Mouse (Mus musculus) large intestine, adult 2 months (tissue): Measurements from ENCODE around the gene Slc25a21. TPM values are rescaled to one million over a fixed set of nuclear protein-coding genes. Genes with fewer than 3 reads are reported as not detected.

ENCODE experiments used
- DNase-seq: peaks from one replicate; pipeline ENCODE4 v3.0.0-alpha.2; 2012; ENCODE audit warnings: low read depth, low spot score
- WGBS: fragments of 180-500 bp; shearing (Covaris S2); methylation state at CpG from one replicate; pipeline ENCODE4 v1.1.7; 2018; 5-methylcytosine and 5-hydroxymethylcytosine counted together
- polyA plus RNA-seq: library from polyadenylated mRNA; depleted of rRNA; stranded (reverse); fragments of >200 nt; gene quantifications from 2 replicates; pipeline ENCODE4 v1.2.3, GENCODE M21; 2012

Gene Slc25a21
- polyA plus RNA-seq, 1 experiment = not detected

DNA sequence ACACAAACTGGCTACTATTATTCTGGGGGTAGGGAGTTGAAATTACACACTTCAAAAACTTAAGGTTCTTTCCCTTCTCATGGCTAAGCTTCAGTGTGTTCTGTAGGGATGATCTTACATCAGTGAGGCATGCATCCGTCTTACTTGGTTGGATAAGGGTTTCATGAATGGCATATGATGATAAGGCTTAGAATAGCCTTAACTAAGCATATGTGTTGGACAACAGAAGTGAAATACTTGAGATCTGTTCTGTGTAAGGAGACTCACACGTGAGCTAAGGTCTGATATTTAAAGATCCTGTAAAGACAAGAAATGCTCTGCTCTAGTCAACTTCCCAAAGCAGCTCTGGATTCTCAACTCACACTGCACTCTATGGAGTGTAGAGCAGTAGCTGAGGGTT lies 11.1 kb downstream of the Slc25a21 start:
- 59% methylated on average over 2 of the region's 2 CpGs for WGBS
- no peak for DNase-seq

DNA sequence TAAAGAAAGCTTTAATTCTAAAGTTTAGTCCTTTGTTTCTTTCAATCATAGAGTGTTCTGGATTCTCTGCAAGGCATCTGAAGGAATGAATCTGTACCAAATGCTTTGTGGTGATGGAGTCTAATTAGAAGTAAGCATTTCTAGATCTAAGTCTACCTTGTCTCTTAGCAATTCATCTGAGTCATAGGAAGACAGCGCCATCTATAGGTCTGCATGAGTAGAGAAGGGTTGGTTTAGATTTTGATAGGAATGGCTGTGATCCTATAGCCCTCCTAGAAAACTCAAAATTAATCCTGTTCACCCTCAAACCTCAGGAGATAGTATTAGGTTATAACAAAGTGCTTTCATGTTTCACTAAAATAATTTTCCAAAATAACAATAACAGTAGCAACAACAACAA lies 11.8 kb downstream of the Slc25a21 start:
- no peak for DNase-seq
- 0% methylated on average over 1 of the region's 1 CpGs for WGBS

DNA sequence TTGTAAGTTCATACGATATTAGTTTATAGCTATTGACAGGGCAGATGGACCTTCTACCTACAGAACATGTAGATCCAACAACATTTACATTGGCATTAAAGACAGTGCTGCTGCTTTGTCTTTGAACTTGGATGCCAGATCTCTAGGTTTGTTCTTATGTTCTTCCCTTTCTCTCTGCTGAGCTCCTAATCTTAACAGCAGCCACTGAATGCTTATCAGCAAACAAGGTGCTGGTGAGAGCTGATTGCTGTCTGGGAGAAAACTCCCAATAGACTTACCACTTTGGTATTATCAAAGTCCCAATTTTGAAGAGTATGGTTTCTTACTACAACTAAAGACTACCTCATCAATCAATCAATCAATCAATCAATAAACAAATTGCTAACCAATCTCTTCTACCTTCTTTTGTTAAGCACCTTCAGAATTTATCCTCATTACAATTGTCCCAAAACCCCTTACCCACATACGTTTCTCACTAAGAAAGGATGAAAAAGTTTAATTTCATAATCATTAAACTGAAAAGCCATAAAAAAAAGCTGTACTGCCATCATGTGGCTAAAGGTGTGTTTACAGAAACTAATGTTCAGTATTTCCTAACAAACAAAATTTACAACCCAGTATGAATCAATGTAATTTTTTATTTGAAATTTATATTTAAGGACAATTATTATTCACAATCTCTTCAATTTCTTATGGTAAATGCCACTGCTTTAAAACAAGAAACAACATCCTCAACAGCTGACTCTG lies 12.7 kb downstream of the Slc25a21 start:
- 42% methylated on average over 2 of the region's 2 CpGs for WGBS
- no peak for DNase-seq

DNA sequence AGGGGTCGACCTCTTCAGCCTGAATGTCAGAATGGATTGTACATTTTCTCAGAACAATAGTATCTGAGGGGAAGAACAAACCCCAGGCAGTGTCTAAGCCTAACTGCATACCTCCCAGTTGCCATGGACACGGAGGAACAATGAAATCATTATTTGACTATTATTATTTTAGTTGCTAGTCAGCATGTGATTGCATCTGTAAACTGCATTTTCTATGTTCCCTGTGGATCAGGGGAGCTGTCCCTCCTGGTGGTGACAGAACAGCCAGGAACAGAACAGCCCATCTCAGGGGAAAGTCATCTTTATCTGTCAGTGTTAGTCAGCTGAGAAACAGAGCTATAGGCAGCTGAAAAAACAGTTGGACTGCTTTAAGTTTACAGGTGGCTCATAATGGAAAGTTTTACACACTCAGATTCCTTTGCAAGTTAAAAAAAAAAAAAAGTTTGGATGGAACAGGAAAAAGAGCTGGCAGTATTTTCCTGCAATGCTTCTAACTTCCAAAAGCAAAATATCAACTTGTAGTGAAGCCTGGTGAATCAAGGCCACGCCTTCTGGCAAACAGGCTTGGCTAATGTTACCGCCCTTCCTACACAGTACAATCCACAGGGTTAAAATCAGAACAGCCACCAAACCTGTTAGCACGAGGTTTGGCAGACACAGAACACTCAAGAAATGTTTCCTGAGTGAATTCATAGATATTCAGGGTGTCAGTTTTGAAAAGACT lies 17.6 kb downstream of the Slc25a21 start:
- 23% methylated on average over 5 of the region's 5 CpGs for WGBS
- no peak for DNase-seq

DNA sequence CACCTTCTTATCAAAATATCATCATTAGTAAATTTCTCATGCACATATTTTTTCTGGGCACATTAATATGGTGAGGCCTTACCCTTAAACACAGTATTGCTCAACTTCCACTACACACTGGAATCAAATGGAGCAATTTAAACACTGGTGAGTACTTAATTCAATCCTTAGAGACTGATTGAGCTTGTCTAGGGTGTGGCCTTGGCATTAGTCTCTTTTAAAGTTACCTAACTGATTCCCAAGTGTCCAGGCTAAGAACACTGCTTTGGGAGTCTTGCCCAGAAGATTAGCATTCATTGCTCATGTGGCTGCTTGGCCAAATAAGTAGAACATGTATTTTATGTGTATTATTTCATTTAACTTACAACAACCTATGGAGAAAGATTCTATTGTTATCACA lies 18.5 kb downstream of the Slc25a21 start:
- DNase-seq = no peak

DNA sequence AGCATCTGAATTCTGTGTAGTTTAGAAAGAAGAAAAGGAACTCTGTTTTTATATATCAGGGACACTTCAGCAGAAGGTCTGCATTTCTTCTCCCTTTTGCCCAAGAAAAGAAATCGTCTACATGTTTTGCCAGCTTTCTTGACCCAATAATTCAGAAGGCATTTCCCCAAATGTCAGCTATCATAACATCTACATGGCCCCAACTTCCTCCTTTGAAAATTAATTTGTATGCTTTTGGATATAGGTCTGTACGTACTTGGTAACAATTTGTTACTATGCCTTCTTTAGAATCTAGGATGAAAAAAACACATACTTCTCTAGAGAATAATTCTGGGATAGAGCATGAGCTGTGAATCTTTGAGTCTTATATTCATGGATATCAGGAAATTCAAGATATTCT lies 34.0 kb downstream of the Slc25a21 start:
- no peak for DNase-seq
- 71% methylated on average over 2 of the region's 2 CpGs for WGBS

DNA sequence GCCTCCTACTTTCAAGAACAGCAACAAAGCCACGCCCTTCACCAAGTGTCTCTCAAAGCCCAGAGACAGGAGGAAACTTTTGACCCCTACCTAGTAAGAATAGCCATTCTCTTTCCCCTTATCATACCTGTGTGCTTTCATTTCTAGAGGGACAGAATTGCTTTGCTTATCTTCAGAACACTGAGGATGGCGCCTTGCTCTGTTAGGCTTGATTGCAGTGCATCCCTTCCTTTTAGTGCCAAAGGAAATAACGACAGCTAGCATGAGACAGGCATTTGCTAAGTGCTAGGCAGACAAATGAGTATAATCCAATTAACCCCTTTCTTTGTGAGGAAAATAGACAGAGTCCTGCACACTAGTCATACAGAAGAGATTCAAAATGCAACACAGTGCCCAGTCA lies 34.4 kb downstream of the Slc25a21 start:
- DNase-seq = no peak
- WGBS = 29% methylated on average over 3 of the region's 3 CpGs

DNA sequence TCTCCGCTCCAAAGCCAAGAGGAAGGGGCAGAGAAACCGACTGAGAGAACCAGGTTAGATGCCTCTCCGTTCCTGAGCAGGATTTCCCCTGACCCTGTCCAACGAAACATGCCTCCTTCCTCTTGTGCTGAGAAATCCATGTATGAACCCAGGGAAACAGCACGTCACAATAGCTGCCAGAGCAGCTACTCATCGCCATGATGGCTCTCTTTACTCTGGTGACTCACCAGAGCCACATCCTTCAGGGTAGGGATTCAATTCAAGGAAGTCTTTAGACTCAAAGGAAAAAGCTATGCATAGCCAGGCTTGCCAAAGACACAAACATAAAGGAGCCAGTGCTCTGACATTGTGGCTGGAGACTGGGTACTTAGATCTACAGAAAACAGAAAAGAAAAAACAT lies 37.4 kb downstream of the Slc25a21 start:
- 74% methylated on average over 6 of the region's 6 CpGs for WGBS
- no peak for DNase-seq

DNA sequence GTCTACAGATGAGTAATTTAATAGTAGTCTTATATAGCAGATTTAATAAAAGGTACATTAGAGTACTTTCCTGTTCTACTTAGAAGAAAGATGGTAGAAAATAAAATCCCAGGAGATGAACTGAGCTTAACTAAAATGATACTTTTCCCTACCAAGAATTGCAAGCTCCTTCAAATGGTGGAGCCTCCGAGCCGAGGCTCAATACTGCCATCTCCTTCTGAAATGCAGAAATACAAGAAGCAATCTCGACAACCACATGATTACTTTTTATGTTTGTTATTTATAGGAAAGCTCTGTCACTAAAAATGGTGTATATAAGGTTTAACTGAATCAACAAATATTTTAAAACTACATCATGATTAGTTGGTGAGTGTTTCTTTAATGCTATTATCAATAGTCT lies 39.0 kb downstream of the Slc25a21 start:
- no peak for DNase-seq
- 55% methylated on average over 3 of the region's 3 CpGs for WGBS

DNA sequence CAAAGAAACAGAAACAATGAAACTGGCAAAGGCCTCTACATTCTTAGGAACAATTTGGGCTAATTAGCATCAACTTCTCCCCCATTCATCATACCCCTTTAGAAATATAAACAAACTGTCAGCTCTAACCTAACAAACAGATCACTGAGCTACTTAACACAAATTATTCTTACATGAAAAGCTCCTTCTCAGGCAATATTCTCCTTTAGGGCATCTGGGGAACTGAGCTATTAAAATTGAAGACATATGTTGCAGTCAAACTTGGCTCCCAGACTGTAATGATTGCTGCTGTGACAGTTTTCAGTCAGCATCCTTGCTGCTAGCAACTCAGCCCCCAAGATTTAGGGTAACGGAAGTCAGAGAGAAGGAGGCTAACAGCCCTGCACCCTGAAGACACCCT lies 58.3 kb downstream of the Slc25a21 start:
- 86% methylated on average over 1 of the region's 1 CpGs for WGBS

DNA sequence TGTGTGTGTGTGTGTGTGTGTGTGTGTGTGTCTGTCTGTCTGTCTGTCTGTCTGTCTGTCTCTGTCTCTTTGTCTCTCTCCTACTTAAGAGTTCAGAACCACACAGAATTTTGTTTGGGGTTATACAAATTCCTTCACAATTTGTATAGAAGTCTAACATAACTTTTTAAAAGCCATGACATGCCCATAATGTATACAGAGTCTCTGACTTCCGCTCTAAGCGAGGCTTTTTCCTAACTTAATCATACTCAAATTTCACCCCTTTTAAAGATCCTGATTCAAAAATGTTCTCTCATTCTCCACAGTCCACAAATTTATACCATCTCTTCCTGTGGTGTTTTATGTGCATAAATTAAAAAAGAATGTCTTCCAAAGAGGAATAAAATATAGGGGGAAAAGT lies 59.5 kb downstream of the Slc25a21 start:
- no peak for DNase-seq
- WGBS = 69% methylated on average over 2 of the region's 2 CpGs

More for the DNA sequence above, 58.3 kb downstream of the Slc25a21 start:
- no peak for DNase-seq

DNA sequence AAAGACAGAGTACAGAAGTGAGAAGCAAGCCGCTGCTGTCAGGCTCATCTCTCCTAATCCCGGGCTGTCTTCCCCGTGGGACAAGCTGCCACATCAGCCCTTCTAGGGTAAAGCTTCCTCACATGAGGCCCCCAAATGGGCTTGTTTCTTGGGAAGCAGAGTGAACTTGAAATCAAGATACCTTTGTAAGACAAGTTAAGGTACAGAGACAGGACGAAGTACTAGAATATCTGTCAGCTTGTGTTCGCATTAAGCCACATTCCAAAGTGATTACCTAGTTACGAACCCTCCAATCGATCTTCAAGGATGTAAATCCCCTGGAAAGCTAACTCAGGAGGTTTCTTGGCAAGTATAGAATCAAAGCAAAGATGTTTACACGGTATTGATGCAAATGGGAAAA lies 78.7 kb downstream of the Slc25a21 start:
- 39% methylated on average over 8 of the region's 8 CpGs for WGBS
- no peak for DNase-seq

DNA sequence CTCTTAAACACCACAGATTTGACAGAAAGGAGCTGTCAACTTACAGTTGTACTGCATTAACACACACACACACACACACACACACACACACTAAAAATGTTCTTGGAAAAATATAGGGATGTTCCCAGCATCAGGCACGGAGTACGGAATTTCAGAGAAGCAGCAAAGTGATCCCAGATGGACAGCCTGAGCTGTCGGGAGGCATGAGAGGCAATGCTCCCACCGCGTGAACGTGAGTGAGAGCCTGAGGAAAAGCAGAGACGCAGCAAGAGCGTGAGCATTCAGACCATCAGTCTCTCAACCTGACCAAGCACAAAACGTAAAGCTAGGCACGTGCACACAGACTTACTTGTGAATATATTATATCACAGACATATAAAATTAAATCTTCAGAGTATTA lies 81.8 kb downstream of the Slc25a21 start:
- DNase-seq = no peak
- 86% methylated on average over 10 of the region's 10 CpGs for WGBS

DNA sequence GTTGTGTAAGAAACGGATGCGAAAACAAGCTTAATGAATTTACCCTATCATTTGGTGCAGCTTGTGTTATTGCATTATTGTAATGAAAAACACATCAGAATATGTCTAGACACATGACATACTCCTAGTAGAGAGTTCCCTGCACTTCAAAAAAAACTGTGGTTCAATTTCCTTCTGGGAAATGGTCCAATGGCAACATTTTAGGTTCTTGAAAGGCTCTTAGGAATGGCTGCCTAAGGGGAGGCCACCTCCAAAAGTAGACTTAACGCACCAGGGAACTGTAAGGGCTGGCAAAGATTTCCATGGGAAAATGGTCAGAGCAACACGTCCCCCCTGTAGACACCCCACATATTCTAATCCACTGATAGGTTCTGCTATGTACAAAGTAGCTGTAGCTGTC lies 87.9 kb downstream of the Slc25a21 start:
- 77% methylated on average over 4 of the region's 4 CpGs for WGBS
- DNase-seq = no peak

DNA sequence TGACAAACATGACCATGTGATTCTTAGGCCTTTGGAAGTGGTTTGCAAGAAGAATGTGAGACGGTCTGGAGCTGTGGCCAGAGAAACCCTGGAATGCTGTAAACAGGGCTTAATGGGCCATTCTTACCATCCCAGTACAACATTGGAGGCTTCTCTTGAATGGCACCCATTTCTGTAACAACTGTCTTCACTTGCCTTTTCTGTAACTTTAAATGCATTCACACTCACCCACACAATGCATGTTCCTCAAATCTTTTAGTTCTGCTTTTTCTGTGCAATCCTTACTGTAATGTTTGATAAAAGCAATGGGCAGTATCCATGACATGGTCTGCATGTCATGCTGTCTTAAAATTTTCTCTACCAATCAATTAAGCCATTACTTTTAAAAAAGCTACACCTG lies 95.0 kb downstream of the Slc25a21 start:
- no peak for DNase-seq
- WGBS = 84% methylated on average over 1 of the region's 1 CpGs

DNA sequence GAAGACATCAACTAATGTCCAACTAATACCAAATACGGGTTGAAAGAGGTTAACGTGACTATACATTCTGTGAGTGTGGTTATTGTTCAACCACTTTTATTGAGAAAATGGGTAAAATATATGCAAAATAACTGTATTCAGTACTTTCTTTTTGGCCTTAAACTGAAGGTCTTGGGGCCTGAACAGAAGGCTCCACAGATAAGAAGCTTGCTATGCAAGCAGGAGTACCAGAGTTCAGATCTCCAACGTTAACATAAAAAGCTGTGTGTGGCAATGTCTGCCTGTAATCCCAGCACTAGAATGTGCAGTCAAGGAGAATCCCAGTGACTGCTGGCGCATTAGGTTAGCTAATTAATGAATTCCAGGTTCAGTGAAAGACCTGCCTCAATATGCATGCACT lies 96.7 kb downstream of the Slc25a21 start:
- WGBS = 83% methylated on average over 4 of the region's 4 CpGs
- no peak for DNase-seq

DNA sequence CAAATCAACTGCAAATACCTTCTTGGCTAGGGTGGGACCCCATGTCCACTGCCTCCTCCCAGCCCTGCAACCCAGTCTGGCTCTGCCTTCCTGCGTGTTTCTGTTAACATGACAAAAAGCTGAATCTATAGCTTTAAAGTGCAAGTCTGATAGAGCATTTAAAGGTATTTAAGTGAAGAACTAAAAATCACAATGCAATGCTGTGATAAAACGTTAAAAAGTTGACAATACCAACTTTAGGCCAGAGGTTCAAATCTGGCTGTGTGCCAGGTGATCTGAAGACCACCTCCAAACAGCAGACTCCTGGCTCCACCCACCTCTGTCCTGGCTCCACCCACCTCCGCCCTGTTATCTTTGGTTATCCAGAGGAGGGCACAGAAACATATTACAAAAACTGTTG lies 98.2 kb downstream of the Slc25a21 start:
- 60% methylated on average over 3 of the region's 3 CpGs for WGBS
- no peak for DNase-seq

DNA sequence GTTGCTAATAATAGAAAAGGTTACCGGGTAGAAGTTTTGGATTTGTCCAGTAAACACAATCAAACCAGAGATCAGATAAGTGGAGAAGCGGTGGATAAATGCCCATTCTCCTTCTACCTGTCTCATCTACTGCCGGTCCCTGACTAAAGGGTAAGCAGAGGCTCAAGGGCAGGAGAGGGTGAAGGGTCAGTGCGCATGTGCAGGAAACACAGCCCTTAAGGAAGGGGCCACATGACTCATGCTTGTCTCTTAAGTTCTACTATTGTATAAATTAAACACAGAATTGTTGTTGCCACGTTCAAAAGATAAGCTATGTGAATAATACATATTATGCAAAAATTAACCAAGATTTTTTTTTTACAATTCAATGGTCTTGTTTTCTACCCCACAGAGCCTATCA lies 98.9 kb downstream of the Slc25a21 start:
- 78% methylated on average over 5 of the region's 5 CpGs for WGBS
- no peak for DNase-seq

DNA sequence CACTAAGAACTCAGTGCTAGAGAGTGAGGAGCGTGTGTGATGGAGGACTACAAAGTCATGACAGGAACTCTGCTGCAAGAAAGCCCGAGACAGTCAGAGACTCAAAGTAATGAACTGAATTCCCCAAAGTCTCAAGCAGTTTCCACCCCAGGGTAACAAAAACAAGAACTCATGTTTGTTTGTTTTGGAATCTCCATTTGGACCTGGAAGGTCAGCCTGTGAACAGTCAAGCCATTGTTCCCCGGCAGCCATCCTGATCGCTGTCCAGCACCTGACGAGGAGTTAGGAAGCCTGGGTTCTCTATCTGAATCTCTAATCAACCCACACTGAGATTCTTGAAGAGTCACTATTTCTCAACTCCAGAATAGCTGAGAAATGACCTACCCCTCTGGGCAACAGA lies 104.2 kb downstream of the Slc25a21 start:
- 36% methylated on average over 5 of the region's 5 CpGs for WGBS
- no peak for DNase-seq

DNA sequence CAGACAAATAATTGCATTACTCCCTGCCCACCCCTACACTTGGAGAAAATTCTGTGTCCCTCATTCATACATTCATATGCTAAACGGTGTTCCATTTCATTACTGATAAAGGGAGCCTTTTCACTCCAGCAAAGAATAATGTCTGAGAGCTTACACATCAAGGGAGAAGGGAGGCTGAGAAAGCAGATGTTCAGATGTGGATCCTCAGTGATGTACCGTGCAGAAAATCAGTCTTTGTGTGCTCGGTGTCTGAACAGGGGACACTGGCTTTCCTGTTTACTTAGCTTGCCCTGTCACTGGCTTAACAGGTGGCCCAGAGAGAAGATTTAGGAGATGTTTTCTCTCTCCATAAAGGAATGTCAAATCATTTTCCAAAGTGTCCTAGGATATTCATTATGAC lies 112.8 kb downstream of the Slc25a21 start:
- no peak for DNase-seq
- 42% methylated on average over 3 of the region's 3 CpGs for WGBS

DNA sequence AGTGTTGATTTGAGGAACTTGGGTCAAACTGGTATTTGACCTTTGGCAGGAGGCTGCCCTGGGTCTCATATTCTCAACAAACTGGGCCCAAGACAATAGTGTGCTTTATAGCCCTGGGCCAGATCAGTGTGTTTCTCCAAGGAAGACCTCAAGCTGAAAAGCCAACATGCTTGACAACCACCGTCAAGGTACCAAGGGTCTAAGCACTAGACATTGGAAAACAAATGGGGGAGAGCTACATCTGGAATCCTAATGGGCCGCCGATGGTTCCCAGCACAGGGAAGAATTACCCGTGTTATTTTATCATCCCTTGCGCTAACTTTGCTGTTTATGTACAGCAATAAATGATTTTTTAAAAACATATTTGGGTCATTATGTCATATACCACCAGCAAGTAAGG lies 113.7 kb downstream of the Slc25a21 start:
- WGBS = 61% methylated on average over 5 of the region's 5 CpGs
- DNase-seq = no peak

DNA sequence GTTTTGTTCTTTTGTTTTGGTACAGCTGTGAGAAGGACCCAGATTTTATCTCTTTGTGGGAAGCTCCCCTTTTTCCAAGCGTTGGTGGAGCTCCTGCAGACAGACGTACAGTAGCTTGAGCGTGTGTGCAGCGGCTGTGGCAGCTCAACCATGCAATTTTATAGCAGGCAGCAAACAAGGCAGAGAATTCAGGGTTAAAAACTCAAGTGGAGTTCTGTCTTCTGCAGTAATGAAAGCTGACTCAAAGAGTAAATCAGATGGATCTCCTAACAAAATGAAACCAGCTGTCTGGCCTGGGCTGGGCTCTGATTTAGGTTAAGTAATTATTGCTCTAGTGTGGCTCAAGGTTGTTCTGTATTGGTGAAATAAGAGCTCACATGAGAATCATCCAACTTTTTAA lies 120.7 kb downstream of the Slc25a21 start:
- DNase-seq = no peak
- 61% methylated on average over 4 of the region's 4 CpGs for WGBS
